Comparison of ENCODE assay signal across 8 mouse cellular contexts in genomic region chr3:107740578-107741207, GRCm38 (mm10). TPM values are rescaled to one million over a fixed set of nuclear protein-coding genes. Genes with fewer than 3 reads are reported as not detected.
DNase-seq lines count a peak whose midpoint lies in the region; ATAC-seq and TF ChIP-seq lines count a peak whose summit lies in the region.

No protein-coding gene starts in this region.

- H3K4me3 ChIP-seq in embryonic fibroblast, embryonic 13.5 days (ENCODE audit: insufficient read depth, low read length) = no peak overlapping the region
- no peak overlapping the region for H3K4me3 ChIP-seq in heart, embryonic 14.5 days (ENCODE audit: control insufficient read depth in 1 of 2, insufficient read depth in 1 of 2, low read depth in 1 of 2, low read length in 2 of 2)
- no peak overlapping the region for H3K4me3 ChIP-seq in midbrain, embryonic 13.5 days (replicated peaks)

- no peaks in the 10 kb centered on the region for H3K9me3 ChIP-seq in heart, embryonic 14.5 days (ENCODE audit: control insufficient read depth, low read length)
- H3K9me3 ChIP-seq in midbrain, embryonic 13.5 days = no peaks in the 10 kb centered on the region

- 17% methylated on average over 6 of the region's 6 CpGs for WGBS in heart, embryonic 14.5 days
- 4% methylated on average over 6 of the region's 6 CpGs for WGBS in midbrain, embryonic 13.5 days

- TF ChIP-seq POLR2A in embryonic fibroblast, embryonic 13.5 days (IDR thresholded peaks at IDR 0.05; ENCODE audit: low read depth, low read length) = no peak

- peaks cover 15% of the 10 kb centered on the region for H3K36me3 ChIP-seq in heart, embryonic 14.5 days (ENCODE audit: control insufficient read depth, insufficient read depth, low read length)
- H3K36me3 ChIP-seq in midbrain, embryonic 13.5 days = peaks cover 6% of the 10 kb centered on the region; the same call in 1 of the 2 replicates

- peak overlapping the region; percentile 87 for H3K27ac ChIP-seq in embryonic fibroblast, embryonic 13.5 days (ENCODE audit: insufficient read depth, low read length)
- H3K27ac ChIP-seq in heart, embryonic 14.5 days (replicated peaks in 1 of 2; ENCODE audit: control insufficient read depth in 1 of 2, insufficient read depth in 1 of 2, low read depth in 2 of 2, low read length in 2 of 2) = peak overlapping the region; percentile 76 to 82
- H3K27ac ChIP-seq in midbrain, embryonic 13.5 days = peak overlapping the region; percentile 74

- H3K27me3 ChIP-seq in heart, embryonic 14.5 days (ENCODE audit: control insufficient read depth, insufficient read depth, low read length) = no peaks in the 10 kb centered on the region
- no peaks in the 10 kb centered on the region for H3K27me3 ChIP-seq in midbrain, embryonic 13.5 days

- H3K9ac ChIP-seq in heart, embryonic 14.5 days (ENCODE audit: low read length) = peak overlapping the region; percentile 27; the same call in 1 of the 2 replicates
- 0 out of 2 replicates have a peak overlapping the region, but pooled peaks have one; percentile 39 for H3K9ac ChIP-seq in midbrain, embryonic 13.5 days (replicated peaks)

- peaks cover 35% of the 10 kb centered on the region for H3K4me1 ChIP-seq in embryonic fibroblast, embryonic 13.5 days (ENCODE audit: control insufficient read depth, insufficient read depth, low read length)
- peaks cover 38 to 46% of the 10 kb centered on the region in 2 experiments for H3K4me1 ChIP-seq in heart, embryonic 14.5 days (ENCODE audit: control insufficient read depth in 2 of 2, insufficient read depth in 2 of 2, low read length in 2 of 2)
- H3K4me1 ChIP-seq in midbrain, embryonic 13.5 days (replicated peaks) = peaks cover 29% of the 10 kb centered on the region

- TF ChIP-seq CTCF in embryonic fibroblast, embryonic 13.5 days (IDR thresholded peaks at IDR 0.05; ENCODE audit: borderline replicate concordance, insufficient read depth, low read length) = no peak

- DNase-seq in 3134 (ENCODE audit: extremely low read depth, insufficient read length, low spot score) = peak; percentile 74
- DNase-seq in MN1 (ENCODE audit: low spot score) = peak; percentile 86
- DNase-seq in kidney, postnatal 10 days = peak; percentile 90
- peak; percentile 42 for DNase-seq in telencephalon, adult 2 months (ENCODE audit: low read depth, low spot score)
- no peak for DNase-seq in urinary bladder, adult 18-20 months (ENCODE audit: low spot score in 2 of 2)

- H3K4me2 ChIP-seq in heart, embryonic 14.5 days (ENCODE audit: low read length) = no peak overlapping the region; the same call in 1 of the 2 replicates
- H3K4me2 ChIP-seq in midbrain, embryonic 13.5 days (replicated peaks) = no peak overlapping the region; the same call in 1 of the 2 replicates

- ATAC-seq in heart, embryonic 14.5 days (ENCODE audit: insufficient number of reproducible peaks, insufficient read depth, low FRiP score, low read depth) = peak; percentile 81
- peak; percentile 89 for ATAC-seq in midbrain, embryonic 13.5 days

RNA-seq across cellular contexts. Expression of gene Csf1, which starts 19.6 kb away (rescaled TPM):
- 208 and 272 TPM in 2 replicates for polyA plus RNA-seq in embryonic fibroblast, embryonic 13.5 days (2011; ENCODE audit: insufficient read length, low read depth, missing spikeins)
- polyA plus RNA-seq in heart, embryonic 14.5 days (2014; fragmentation: Nextera tagmentation; extraction: Ambion mirVana) = 8.5 and 10.1 TPM in 2 replicates
- 4.9 and 5.3 TPM in 2 replicates for polyA plus RNA-seq in midbrain, embryonic 13.5 days (2015; fragmentation: Nextera tagmentation; extraction: Ambion mirVana)

RNA-seq across cellular contexts. Expression of gene Ahcyl1, which starts 44.3 kb away (rescaled TPM):
- 216 and 238 TPM in 2 replicates for polyA plus RNA-seq in embryonic fibroblast, embryonic 13.5 days (2011; ENCODE audit: insufficient read length, low read depth, missing spikeins)
- polyA plus RNA-seq in heart, embryonic 14.5 days (2014; fragmentation: Nextera tagmentation; extraction: Ambion mirVana) = 63.7 and 64.4 TPM in 2 replicates
- 108 and 116 TPM in 2 replicates for polyA plus RNA-seq in midbrain, embryonic 13.5 days (2015; fragmentation: Nextera tagmentation; extraction: Ambion mirVana)

Comparison
In these comparisons a context has a peak if more than half of its experiments do, and no peak if none do; other contexts are left out.
1. DNase-seq: peak in 3134 (single experiment), MN1 (single experiment), kidney, postnatal 10 days (single experiment) and telencephalon, adult 2 months (single experiment); none in urinary bladder, adult 18-20 months (0 of 2).
2. RNA of gene Csf1, which starts 19.6 kb away (polyA plus RNA-seq): 208 to 272 TPM in embryonic fibroblast, embryonic 13.5 days; 8.5 to 10.1 TPM in heart, embryonic 14.5 days and 4.9 to 5.3 TPM in midbrain, embryonic 13.5 days; every median in the first group is over 10 times any median in the second.
3. Peak in every context shown above with its lines, with median percentiles within 50 percentile points of each other: H3K27ac ChIP-seq.